Mouse (Mus musculus) embryonic facial prominence, embryonic 11.5 days (tissue): ENCODE results near the gene Arhgap28. TPM values are rescaled to one million over a fixed set of nuclear protein-coding genes. Genes with fewer than 3 reads are reported as not detected.

Source experiments
- ATAC-seq: fragments of 200-750 bp; cut with Nextera tagmentation; replicated peaks from 2 replicates; pipeline ENCODE4 v1.8.0; 2017; ENCODE audit warnings: low read depth; ENCODE audit not compliant: insufficient number of reproducible peaks, low FRiP score, low TSS enrichment
- DNase-seq: peaks from one replicate; pipeline ENCODE4 v3.0.0-alpha.2; 2015; ENCODE audit warnings: low spot score
- H3K27ac ChIP-seq: fragments of 300-500 bp; sonication (generic); replicated peaks from 2 replicates; pipeline ENCODE4 v1.5.1; 2014; ENCODE audit warnings: mild to moderate bottlenecking, low read depth, low read length, control low read depth
- H3K27me3 ChIP-seq: fragments of 300-500 bp; sonication (generic); 2 replicates; pipeline ENCODE4 v1.6.1; 2014; ENCODE audit warnings: mild to moderate bottlenecking, low read length, moderate library complexity, mixed read lengths; ENCODE audit not compliant: control insufficient read depth, insufficient read depth
- H3K36me3 ChIP-seq: fragments of 300-500 bp; sonication (generic); replicated peaks from 2 replicates; pipeline ENCODE4 v1.6.1; 2014; ENCODE audit warnings: low read depth, mild to moderate bottlenecking, low read length, moderate library complexity, mixed read lengths; ENCODE audit not compliant: control insufficient read depth, insufficient read depth
- H3K4me1 ChIP-seq: fragments of 300-500 bp; sonication (generic); 2 replicates; pipeline ENCODE4 v1.6.1; 2014; ENCODE audit warnings: low read length, mixed read lengths; ENCODE audit not compliant: control insufficient read depth, insufficient read depth
- H3K4me2 ChIP-seq: fragments of 300-500 bp; sonication (generic); 2 replicates; pipeline ENCODE4 v1.6.1; 2014; ENCODE audit warnings: low read depth, mild to moderate bottlenecking, control low read depth, low read length, moderate library complexity
- H3K4me3 ChIP-seq: fragments of 300-500 bp; sonication (generic); 2 replicates; pipeline ENCODE4 v1.5.1; 2014; ENCODE audit warnings: low read depth, low read length, control low read depth
- H3K9ac ChIP-seq: fragments of 300-500 bp; sonication (generic); replicated peaks from 2 replicates; pipeline ENCODE4 v1.6.1; 2014; ENCODE audit warnings: mild to moderate bottlenecking, control low read depth, low read length
- H3K9me3 ChIP-seq: fragments of 300-500 bp; sonication (generic); replicated peaks from 2 replicates; pipeline ENCODE4 v1.6.1; 2016; ENCODE audit warnings: mild to moderate bottlenecking, low read length, inconsistent platforms, mixed read lengths; ENCODE audit not compliant: control insufficient read depth
- whole genome bisulfite sequencing: fragments of 180-500 bp; shearing (Covaris S2); extraction: QIAGEN DNeasy Blood & Tissue Kit; methylation state at CpG from one replicate; pipeline ENCODE4 v1.1.7; 2014; 5-methylcytosine and 5-hydroxymethylcytosine counted together
- polyA plus RNA-seq: library from polyadenylated mRNA; unstranded; fragments of >200 nt; fragmentation: Nextera tagmentation; extraction: Ambion mirVana; gene quantifications from 2 replicates; pipeline ENCODE4 v1.2.1, GENCODE M21; 2014

The Arhgap28 gene
- polyA plus RNA-seq, 1 experiment from 2014 or later = 82.7 TPM

DNA sequence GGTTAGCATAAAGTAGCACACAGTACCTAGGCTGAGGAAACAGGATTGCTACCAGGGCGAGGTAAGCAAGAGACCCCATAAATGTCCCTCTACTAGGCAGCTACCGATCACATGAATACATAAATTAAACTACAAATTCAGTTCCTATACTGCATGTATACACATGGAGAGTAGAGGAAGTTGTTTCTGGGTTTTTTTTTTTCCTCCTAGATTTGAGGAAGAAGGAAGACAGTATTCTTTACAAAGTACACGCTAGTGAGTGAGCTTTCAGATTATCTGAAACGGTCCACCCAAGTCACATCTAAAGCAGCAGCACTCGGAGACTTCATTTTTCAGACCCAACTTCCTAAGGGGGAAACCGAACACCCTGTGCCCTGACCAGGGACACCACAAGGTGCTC is 41.1 kb downstream of the Arhgap28 start:
- no peak overlapping the region for H3K4me2 ChIP-seq
- H3K36me3 ChIP-seq = no peaks in the 10 kb centered on the region
- no peak overlapping the region for H3K9ac ChIP-seq
- WGBS = 91% methylated on average over 6 of the region's 6 CpGs
- DNase-seq (no peak), ATAC-seq (no peak)
- H3K27me3 ChIP-seq = no peaks in the 10 kb centered on the region
- H3K4me3 ChIP-seq = no peak overlapping the region
- H3K27ac ChIP-seq = no peak overlapping the region
- H3K4me1 ChIP-seq = no peaks in the 10 kb centered on the region
- H3K9me3 ChIP-seq = no peaks in the 10 kb centered on the region

GRCm38 (mm10) chr17:67962020-67962419 is 41.9 kb downstream of the Arhgap28 start:
- Histone ChIP-seq H3K27ac (no peak overlapping the region), H3K4me1 (no peaks in the 10 kb centered on the region), H3K36me3 (no peaks in the 10 kb centered on the region), H3K9me3 (no peaks in the 10 kb centered on the region), H3K4me2 (no peak overlapping the region), H3K9ac (no peak overlapping the region), H3K27me3 (no peaks in the 10 kb centered on the region), H3K4me3 (no peak overlapping the region)
- DNase-seq (no peak), ATAC-seq (no peak)
- WGBS = 93% methylated on average over 8 of the region's 8 CpGs

DNA sequence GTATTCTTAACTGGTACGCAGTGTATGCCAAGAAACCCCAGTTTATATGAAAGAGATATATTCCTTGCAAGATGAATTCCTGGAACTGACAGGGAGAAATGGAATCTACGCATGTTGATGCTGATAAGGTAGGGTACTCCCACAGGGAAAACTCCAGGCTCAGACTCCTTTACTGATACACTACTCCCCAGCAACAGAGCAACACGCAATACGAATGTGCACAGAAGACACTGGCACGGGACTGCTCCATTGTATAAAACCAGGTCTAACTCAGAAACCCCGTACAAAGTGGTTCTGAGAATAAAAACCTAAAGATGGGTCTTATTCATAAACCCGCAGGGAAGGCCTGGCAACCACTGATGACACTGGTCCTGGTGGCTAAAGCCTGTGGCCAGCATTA is 45.0 kb downstream of the Arhgap28 start:
- Histone ChIP-seq H3K4me1 (no peaks in the 10 kb centered on the region), H3K9ac (no peak overlapping the region), H3K4me2 (no peak overlapping the region), H3K4me3 (no peak overlapping the region), H3K27me3 (no peaks in the 10 kb centered on the region), H3K9me3 (no peaks in the 10 kb centered on the region), H3K36me3 (no peaks in the 10 kb centered on the region), H3K27ac (no peak overlapping the region)
- DNase-seq = no peak
- WGBS = 85% methylated on average over 7 of the region's 7 CpGs
- no peak for ATAC-seq

DNA sequence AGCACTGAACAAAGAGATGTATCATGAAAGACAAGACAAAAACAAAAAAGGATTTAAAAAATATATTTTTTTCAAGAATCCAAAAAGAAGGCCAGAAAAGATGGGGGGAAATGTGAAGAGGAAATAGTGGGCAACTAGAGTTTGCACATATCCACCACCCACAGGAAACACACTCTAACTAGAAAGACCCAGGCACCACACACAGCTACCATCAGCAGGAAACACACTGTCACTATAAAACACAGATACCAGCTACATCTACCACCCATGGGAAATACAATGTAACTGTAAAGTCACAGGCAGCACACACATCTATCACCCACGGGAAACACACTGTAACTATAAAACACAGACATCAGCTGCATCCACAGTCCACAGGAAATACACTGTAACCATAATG is 46.3 kb downstream of the Arhgap28 start:
- no peak overlapping the region for H3K4me2 ChIP-seq

DNA sequence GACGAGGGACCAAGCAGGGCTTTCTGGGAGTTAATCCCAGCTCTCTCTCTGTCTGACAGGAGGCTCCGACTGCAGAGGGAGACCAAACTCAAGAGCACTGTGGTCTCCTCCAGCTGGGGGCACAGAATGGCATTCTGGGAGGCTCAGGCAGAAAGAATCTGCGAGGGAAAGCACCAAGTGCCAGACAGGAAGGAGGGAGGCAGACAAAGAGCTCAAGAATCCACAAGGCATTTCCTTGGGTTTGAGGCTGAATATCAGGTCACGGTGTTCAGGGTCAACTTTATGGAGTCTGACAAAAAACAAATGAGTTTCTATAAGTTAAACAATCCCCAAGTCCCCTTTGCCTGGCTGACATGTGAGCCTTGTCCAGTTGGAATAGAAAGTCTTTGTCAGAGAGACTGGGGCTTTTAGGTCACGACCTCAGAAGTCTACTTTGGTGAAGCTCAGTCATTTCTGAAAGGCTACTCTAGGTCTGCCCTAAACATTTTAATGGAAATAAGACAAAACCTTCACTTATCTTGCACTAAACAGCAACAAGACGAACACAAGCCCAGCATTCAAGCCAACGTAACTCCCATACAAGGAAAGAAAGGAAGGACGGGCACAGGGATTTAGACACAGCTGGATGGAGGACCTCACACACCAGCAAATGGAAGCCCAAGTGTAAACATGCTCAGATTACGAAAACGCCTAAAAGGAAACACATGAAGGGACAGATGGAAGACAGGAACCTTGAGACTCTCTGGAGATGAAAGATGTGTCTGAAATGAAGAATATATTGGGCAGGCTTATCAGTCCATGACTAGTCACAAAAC is 47.8 kb downstream of the Arhgap28 start:
- Histone ChIP-seq H3K36me3 (no peaks in the 10 kb centered on the region), H3K27me3 (no peaks in the 10 kb centered on the region), H3K9ac (no peak overlapping the region), H3K27ac (0 out of 2 replicates have a peak overlapping the region, but pooled peaks have one; percentile 15), H3K4me2 (no peak overlapping the region), H3K4me1 (peaks cover 7% of the 10 kb centered on the region), H3K9me3 (no peaks in the 10 kb centered on the region), H3K4me3 (no peak overlapping the region)
- WGBS = 14% methylated on average over 10 of the region's 10 CpGs
- ATAC-seq (no peak), DNase-seq (peak; percentile 64)

More for the DNA sequence above, 46.3 kb downstream of the Arhgap28 start:
- H3K9ac ChIP-seq = no peak overlapping the region
- no peak overlapping the region for H3K27ac ChIP-seq
- no peak overlapping the region for H3K4me3 ChIP-seq
- 71% methylated on average over 1 of the region's 1 CpGs for WGBS
- H3K9me3 ChIP-seq = no peaks in the 10 kb centered on the region
- DNase-seq (no peak), ATAC-seq (no peak)
- H3K27me3 ChIP-seq = no peaks in the 10 kb centered on the region
- H3K36me3 ChIP-seq = no peaks in the 10 kb centered on the region
- peaks cover 2% of the 10 kb centered on the region; the same call in 1 of the 2 replicates for H3K4me1 ChIP-seq

- no peak overlapping the region for H3K4me2 ChIP-seq
- H3K36me3 ChIP-seq = no peaks in the 10 kb centered on the region
- H3K27me3 ChIP-seq = no peaks in the 10 kb centered on the region
- ATAC-seq = no peak
- no peak overlapping the region for H3K27ac ChIP-seq
- H3K4me1 ChIP-seq = peaks cover 7% of the 10 kb centered on the region
- H3K4me3 ChIP-seq = no peak overlapping the region
- H3K9ac ChIP-seq = no peak overlapping the region
- no peaks in the 10 kb centered on the region for H3K9me3 ChIP-seq
- WGBS = 74% methylated on average over 5 of the region's 5 CpGs
- no peak for DNase-seq
Measured at GRCm38 (mm10) chr17:67954961-67955360, 49.0 kb downstream of the Arhgap28 start.

DNA sequence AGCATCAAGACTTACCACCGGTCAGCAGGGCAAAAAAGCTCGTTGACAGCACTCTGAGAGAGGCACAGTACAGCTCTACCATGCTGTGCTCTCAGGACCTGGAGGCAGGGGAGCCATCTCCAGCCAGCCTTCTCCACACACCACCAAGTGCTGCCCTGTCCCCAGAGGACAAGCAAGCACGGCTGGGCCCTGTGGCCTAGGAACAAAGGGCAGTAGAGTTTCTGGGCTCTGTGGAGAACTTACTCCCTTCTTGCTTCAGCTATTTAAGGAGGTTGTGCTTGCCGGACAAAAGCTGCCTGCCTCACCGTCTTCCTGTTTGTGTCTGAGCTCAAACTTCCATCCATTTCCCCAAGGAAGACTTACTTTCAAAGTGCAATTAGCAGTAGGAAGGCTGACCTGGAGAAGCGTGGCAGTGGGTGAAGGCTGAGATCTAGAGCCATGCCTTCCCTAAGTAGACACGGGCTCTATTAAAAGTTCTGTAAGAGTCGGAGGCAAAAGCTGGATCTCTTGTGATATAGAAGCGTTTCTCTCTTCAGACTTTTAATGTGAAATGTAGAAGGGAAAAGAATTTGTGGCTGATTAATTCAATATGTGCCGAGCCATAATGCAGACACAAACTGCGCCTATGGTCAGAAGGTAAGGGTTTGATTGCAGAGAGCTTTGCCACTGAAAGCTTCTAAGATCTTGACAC is 53.3 kb downstream of the Arhgap28 start:
- Histone ChIP-seq H3K27me3 (no peaks in the 10 kb centered on the region), H3K4me3 (peak overlapping the region; percentile 39), H3K4me1 (peaks cover 7% of the 10 kb centered on the region), H3K27ac (peak overlapping the region; percentile 90), H3K9ac (peak overlapping the region; percentile 56), H3K4me2 (peak overlapping the region; percentile 41), H3K36me3 (no peaks in the 10 kb centered on the region), H3K9me3 (no peaks in the 10 kb centered on the region)
- 24% methylated on average over 11 of the region's 11 CpGs for WGBS
- DNase-seq (peak; percentile 91), ATAC-seq (peak; percentile 66)

GRCm38 (mm10) chr17:67948601-67949000 is 55.3 kb downstream of the Arhgap28 start:
- Histone ChIP-seq H3K9ac (0 out of 2 replicates have a peak overlapping the region, but pooled peaks have one; percentile 3), H3K27ac (no peak overlapping the region)
- no peak for ATAC-seq

More at GRCm38 (mm10) chr17:67948601-67949000, 55.3 kb downstream of the Arhgap28 start:
- 51% methylated on average over 5 of the region's 5 CpGs for WGBS
- Histone ChIP-seq H3K4me2 (peak overlapping the region; percentile 24; the same call in 1 of the 2 replicates), H3K4me1 (peaks cover 7% of the 10 kb centered on the region), H3K27me3 (no peaks in the 10 kb centered on the region), H3K4me3 (no peak overlapping the region), H3K9me3 (no peaks in the 10 kb centered on the region), H3K36me3 (no peaks in the 10 kb centered on the region)
- no peak for DNase-seq
